Mouse (Mus musculus): ENCODE data around the gene En2.

The En2 gene

DNA sequence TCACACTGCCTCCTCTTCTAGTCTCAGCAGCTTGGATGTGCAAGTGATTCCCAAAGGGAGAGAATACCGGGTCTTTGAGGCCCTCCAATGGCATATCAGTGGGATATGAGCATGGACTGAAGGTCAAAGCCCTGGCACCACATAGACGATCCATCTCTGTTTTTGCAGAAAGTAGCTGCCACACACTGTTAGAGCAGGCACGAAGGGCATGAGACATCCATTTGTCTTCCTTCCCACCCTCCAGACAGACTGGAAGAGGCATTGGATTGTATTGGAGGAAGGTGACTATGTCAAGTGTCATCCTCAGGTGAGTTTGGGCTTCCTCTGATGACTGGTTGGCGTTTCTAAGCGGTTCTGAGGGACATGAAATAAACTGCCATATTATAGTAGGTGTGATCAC lies 12.8 kb downstream of the En2 start:
- no peak for DNase-seq (ENCODE audit: low read depth, low spot score)

DNA sequence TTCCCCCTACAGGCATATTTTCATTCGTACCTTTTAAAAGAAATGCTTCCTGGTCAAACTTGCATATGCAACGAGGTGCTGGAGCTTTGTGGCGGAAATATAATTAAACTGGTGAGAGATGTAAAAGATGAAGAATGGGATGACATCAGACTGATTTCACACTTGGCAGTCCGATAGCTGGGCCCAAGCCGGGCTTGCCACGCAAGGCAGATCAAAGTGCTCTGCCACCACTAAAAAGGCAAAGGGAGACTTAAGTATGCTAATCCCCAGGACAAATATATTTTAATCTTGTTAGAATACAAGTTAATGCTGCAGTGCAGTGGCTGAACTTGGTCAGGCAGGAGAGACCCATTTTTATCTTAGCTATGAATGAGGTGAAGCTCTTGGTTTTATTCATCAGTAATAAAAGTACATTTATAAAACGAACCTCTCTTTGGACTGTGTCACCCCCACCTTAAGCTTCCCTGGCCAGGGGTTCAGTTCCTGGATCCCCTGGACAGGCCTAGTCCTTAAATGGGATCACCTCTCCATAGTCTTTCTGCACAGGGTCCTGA lies 13.8 kb downstream of the En2 start:
- no peak for DNase-seq (ENCODE audit: low read depth, low spot score)

DNA sequence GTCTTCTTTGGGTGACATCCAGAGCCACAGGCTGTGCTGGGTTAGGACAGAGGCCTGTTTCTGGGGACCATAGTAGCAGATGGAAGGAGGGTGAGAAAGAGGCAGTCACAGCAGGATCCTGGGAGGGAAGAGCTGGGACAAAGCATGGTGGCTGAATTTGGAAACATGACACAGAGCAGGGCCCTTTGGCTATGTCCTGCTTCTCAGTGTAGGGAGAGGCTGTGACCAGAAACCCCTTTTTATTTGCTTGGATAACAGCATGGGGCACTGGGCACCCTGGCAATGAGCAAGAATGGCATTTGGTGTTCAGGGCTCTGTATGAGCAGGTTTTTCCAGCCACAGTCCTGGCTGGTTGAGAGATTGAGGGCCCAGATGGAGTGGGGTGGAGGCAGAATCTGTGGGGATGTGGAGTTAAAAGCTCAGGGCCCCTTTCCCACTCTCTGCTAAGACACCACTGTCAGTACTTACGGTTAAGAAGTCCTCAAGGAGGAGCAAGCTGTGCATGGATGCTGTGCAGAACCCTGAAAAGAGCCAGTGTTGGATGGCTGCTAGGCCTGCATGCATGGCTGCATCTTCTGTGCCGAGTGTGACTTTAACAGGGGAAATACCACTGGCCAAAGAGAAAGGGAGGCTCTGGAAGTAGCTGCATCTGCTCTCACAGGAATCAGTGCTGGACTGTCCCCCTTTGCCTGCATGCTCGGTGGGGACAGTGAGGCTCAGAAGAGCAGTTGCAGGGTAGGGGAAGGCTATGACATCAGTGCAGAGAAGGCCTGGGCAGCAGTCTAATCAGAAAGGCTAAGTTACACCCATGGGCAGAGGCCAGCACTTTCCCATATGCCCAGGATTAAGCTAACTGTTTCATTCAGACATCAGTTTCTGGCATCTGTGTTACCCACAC lies 26.0 kb downstream of the En2 start:
- DNase-seq (ENCODE audit: low read depth, low spot score): no peak

DNA sequence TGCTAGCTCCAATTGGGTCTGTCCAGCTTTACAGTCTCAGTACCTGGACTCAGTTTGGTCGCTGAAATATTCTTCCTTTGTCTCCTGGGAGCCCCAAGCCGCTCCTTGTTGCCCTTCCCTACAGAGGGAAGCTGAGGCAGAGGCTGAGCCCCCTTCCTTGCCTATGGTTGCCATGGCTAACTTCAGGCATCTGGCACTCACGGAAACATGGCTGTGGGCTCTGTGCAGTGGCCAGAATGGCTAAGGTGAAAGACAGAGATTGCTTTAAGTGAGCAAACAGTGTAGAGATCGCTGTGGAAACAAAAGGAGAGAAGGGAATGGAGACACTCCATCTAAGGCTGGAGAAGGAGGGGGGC lies 26.6 kb downstream of the En2 start:
- no peak for DNase-seq (ENCODE audit: low read depth, low spot score)

DNA sequence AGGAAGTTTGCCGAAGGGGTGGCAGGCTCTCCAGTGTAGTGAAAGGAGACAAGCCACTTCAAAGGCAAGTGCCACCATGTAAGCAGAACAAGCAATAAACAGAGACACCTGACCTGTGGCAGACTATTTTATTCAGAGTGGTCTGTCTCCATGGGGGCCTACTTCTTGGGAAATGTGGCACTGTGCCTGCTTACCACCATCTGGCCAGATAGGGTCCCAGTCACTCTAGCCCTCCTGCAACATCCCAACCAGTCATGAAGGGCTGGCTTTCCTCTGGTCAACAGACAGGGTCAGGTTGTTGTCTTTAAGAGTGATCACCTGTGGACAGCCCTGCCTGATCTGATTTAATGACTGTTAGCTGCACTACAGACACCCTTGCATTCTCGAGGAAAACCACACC lies 30.0 kb downstream of the En2 start:
- DNase-seq (ENCODE audit: low read depth, low spot score): no peak

DNA sequence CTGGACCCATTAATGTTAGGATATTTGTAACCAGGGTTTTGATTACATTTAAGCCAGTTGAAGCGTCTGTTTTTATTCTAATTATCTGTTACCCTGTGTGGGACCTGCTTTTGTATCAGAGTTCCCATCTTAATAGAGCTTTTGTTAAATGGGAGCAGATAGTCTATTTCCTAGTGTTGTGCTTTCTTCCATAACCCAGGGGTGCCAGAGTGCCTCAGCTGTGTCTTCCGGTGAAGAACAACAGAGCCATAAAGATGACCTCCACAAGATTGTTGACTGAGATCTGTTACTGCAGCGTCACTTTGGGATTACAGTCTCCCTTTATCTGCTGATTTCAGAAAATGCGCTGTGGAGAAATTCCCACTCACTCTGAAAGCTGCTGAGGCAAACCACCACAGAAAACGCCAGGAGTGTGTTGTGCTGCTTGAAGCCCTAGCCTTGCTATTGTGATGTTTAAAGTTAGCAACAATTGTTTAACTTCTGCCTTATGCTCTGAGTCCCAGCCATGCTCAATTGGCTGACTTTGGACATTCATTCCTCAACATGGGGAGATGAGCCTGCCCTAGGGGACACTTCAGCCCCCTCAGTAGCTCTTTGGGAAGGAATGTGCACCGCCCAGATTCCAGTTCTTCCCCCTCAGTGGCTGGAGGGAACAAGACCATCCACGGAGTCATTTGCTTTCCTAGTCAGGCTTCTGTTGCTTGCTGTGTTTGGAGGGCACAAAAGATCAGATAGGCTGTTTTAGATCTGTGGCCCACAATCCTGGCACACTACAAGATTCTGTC lies 33.8 kb downstream of the En2 start:
- DNase-seq (ENCODE audit: low read depth, low spot score): no peak

DNA sequence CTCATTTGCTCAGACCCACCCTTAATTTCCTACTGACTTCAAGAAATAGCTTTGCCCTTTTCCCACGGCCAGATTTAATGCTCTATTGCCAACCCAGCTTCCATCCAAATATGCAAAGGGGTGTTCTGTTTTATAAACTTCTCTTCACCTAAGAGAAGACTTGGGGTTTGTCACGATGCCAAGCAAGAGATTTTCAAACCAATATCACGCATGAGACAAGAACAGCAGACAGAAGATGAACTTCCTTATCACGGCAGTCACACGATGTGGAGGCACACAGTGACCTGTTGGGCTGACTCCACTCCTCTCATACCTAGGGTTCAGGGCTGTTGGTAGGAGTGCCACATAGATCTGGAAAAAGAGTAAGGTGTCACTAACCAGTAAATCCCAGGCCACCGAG lies 37.6 kb downstream of the En2 start:
- DNase-seq (ENCODE audit: low read depth, low spot score): no peak

DNA sequence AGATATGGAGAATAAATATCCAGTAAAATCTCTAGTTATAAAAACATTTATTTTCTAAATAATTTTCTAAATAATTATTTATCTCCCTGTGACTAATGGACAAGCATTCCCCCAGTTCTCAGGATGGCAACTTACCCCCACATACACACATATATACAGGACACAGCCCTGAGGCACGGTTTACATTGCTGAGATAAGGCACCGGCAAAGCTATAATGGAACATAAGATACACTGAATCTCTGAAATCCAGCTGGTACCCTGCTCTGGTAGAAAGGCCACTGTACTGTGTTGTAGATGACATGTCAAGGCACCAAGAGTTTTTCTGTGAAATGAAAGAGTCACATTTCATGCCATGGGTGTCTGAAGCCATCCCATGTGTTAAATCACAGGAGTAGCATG lies 39.2 kb downstream of the En2 start:
- no peak for DNase-seq (ENCODE audit: low read depth, low spot score)

DNA sequence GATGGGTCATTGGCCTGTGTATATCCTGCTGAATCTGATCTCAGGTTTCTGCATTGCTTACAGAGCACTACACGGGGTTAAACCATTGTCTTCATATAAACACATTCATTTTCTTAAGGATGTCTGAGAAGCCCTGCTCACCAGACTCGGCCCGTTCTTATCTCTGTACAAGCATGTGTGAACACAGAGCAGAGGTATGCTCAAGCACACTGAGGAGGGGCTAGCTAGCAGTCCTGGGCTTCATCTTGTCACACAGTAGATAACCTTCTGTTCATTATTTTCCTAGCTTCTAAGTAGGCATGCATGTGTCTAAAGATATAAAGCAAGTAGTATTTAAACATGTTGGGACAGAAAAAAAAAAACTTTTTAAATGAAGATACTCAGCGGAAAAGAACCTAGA lies 41.0 kb downstream of the En2 start:
- no peak for DNase-seq (ENCODE audit: low read depth, low spot score)

DNA sequence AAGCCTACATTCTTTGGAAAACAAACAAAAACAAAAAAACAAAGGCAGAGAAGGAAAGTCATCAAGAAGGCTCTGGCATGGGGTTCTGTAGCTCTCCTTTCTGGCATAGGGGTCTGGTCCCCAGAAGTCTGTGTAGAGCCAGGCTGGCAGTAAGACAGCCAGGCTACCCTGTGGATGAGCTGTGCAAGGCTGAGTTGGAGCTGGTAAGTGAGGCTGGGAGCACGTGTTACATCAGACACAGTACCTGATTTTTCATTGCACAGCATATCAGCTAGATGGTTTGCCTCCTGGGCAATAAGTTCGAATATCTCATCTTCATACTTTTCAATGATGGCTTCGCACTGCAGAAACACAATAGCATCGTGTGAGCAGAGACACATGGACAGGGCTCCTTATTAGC lies 41.5 kb downstream of the En2 start:
- DNase-seq (ENCODE audit: low read depth, low spot score): no peak

DNA sequence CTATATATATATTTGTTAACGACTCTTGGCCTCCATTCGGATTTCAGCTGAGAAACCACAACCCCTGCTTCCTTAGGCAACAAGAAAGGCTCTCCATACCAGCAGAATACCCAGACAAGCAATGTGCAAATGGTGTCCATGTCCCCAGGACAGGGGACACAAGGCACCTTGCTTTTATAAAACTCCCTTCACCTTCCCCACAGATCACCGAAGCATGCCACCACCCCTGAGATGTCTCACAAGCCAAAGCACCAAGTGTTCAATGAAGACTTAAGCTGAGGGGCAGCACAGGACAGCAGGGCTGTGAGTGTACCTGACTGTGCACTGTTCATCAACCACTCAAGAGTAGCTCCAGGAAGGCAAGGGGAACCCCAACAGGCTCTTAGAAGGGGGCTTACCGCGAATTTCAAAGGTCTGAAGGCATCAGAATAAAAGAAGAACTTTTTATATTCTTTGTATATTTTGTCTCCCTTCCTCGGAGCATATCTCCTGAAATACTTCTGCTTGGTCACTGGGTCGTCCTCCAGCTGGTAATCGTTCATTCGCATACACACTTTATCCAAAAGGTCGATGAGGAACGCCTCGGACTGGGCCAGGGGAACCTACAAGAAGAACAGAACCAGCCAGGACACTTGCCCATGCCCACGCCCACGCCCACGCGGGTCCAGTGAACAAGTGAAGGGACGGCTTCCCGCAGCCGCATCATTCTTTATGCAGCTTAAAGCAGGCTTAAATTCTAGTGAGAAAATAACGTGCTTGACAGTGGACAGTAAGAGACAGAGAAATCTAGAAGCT lies 43.4 kb downstream of the En2 start:
- no peak for DNase-seq (ENCODE audit: low read depth, low spot score)

DNA sequence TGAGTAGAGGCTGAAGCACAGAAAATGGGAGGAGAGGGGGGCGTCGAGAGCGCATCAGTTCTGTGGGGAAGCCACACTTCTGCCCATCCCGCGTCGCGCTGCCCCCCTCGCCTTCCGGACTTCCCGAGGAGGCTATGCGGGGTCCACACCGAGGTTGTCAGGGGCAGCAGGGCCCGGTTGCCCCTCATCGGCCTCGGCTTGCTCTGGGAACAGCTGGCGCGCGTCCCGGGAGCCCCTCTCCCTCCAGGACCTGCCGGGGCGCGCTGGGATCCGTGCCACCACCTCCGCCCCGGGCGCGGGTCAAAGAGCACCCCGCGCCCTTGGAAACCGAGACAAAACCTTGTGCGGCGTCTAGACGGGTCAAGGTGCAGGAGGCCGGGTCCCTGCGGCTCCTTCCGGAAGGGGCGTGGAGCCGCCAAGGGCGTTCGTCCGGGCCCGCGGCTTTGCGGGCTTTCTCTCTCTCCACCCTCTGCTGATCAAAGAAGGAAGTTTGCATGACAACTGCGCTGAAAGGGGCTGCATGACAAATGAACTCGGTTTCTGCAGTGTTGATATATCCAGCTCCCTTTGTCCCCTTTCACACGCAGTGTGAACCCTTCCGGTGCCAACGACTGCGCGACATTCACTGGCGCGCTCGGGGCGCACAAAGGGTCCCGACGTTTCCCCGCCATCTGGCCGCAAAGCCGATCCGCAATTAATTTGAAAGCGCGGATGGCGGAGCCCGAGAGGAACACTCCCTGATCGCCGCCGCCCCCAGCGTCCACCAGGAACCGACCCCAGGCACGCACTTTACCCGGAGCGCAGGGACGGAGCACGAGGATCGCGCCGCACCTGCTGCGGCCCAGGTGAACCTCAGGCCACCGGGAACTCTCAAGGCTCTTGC lies 44.3 kb downstream of the En2 start:
- DNase-seq (ENCODE audit: low read depth, low spot score): no peak

DNA sequence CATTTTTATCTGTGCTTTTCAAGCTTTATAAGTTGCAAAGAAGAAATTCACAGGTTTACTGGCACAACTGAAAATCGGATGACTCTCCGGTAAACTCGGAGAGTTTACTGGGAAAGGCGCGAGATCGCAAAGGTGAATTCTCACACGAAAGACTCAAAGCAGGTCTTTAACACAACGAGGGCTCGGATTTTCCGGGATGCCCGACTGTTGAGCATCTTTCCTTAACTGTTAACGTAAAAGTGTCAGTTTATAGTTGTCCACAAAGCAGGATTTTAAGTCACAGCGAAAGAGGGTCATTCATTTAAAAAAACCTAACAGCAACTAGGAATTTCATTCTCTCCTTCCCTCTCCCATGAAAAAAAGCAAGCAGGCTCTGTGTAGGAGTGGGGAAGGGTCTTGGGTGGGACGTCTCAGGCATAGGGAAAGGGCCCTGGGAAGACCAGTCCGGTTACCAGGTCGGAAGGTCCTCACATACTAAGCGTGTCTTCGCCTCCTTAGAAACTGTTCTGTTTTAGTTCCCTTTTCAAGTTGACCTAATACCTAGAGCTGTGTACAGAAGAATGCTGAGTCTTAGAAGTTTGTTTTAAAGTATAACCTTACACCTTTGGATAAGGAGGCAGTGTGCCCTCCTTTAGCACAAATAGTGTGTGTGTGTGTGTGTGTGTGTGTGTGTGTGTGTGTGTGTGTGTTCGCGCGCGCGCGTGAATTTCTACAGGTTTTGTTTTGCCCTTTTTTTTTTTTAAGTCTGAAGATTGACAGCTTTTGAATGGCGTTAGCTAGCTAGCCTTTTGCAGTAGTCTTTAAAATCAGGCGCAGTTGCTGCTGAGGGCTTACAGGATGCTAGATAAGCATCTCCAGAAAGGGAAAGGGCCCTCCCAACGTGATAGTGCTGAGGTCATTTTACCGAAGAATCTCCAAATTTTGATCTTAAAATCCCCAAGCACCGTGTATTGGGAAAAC lies 45.4 kb downstream of the En2 start:
- no peak for DNase-seq (ENCODE audit: low read depth, low spot score)

DNA sequence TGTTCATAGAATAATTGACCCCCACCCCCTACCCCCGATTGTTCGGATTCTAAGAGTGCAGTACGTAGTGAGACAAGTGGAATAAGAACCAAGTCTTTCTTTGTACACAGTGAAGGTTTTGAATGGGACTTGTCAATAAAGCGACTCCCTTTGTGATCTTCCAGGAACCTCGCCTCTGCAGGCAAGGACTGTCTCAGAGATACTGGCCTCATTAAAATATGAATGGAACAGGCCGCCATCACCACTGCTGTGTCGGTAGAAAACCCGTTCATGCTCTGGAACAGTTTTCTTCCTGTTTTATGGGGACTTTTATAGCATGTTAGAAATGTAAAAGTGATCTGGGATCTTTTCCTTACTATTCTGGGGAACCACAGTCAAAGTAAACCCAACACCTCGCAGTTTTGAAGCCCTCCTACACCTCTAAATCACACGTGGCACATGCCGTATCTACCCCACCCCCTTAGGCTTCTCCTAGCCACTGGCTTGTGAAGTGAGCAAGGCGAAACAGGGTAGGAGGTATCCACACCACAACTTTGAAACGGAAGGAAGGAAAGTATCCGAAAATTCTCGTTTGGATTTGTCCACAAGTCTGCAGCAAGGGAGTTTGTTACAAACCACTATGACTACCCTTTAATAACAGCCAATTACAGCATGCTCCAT lies 46.3 kb downstream of the En2 start:
- no peak for DNase-seq (ENCODE audit: low read depth, low spot score)

DNA sequence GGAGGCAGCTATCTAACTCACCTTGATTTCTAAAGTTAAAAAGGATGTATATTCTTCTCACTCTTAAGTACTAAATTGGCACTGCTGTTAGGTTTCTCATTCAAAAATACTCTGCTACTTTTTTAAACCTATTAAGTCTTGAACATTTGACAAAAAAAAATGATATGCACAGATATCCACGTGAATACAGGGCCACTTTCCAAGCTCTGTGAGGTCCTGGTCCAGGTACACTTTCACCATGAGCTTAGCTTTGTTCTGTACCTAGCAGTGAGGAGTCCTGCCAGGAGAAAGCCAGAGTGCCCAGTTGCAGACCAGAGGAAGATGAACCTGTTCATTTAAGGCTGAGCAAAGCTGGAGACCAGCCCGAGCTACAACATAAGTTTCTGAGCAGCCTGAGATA lies 47.9 kb downstream of the En2 start:
- DNase-seq (ENCODE audit: low read depth, low spot score): no peak

DNA sequence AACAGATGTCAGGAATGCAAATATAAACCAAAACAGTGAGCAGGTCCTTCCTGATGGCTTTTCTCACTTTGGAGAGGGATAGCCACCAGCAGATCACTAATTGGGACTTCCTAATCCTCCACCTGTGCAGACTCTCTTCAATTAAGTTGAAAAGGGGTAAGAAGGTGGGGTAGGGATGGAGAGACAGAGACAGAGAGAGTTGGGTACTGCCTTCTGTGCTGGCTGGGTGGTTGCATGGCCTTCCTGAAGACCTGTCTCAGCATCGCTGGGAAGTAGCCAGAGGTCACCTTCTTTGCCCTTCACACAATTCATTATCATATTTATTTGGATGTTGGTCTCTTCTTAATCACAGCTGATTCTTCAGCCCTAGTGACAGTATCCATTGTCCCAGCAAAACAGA lies 54.1 kb downstream of the En2 start:
- DNase-seq (ENCODE audit: low read depth, low spot score): no peak

Measured in c-Kit-negative CD71-positive TER-119-positive erythroid progenitor cells, embryonic 14.5 days (primary cell).